Mouse (Mus musculus): ENCODE data around the gene Tctex1d4.

DNA sequence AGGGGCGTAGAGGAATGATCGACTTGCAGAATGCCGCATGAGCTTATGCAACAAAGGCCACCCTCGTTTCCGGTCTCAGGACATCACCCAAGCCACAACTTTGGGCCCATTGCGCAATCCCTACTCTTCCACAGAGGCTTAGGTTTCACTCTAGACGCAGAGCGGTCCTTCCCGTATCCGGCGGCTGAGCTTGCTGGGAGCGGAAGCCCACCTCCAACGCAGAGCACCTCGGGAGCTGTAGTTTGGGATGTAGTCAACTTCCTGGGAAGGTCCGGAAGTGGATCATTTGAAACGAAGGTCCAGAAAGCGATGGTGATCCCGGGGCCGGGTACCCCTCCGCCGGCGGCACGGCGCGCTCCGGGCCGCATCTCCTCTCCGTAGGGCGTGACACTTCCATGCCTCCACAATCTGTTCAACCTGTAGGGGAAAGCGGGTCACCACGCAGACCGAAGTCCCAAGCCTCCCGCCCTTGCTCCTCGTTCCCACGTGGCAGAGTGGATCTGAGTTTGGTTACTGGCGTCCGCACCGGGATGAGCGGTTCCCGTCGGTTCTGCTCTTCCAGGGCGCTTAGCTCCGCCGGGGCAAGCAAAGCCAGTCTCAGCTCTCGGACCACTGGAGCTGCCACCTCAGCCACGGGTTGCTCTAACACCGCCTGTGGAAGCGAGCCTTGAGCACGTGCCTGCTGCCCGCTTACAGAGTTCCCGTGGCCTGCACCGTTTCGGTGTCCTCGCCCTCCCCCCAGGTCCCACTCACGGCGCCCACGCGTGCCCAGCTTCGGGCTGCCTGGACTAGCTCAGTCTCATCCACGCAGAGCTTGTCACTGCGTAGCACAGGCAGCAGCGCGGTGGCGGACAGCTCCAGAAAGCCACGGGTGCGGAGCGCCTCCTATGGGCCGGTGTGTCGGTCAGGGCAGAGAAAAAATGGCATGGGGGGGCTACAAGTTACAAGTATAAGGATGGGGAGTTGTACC is 5.9 kb upstream of the Tctex1d4 start:
- TF ChIP-seq ZC3H11A (IDR thresholded peaks at IDR 0.05; ENCODE audit: borderline replicate concordance, low read depth, low read length): 0 out of 2 replicates have a peak, but pooled peaks have one; percentile 13
- TF ChIP-seq CHD2 (IDR thresholded peaks at IDR 0.05; ENCODE audit: low read depth, low read length): no peak

All from ES-E14 (cell line).